Mouse (Mus musculus): ENCODE results near the gene Retreg2. TPM values are rescaled to one million over a fixed set of nuclear protein-coding genes. Genes with fewer than 3 reads are reported as not detected.

Gene Retreg2
- 186 and 202 TPM in 2 replicates for polyA plus RNA-seq (2012; rRNA removed)

GRCm38 (mm10) chr1:75142301-75143261 is at the start of gene Retreg2, which contains the start of gene Cnppd1:
TSS of gene Retreg2 (plus strand) at chr1:75142778.
TSS of gene Cnppd1 (minus strand) at chr1:75142711.

GRCm38 (mm10) chr1:75124346-75125321 is 17.9 kb upstream of the Retreg2 start, which contains the start of gene Nhej1:
TSS of gene Nhej1 (minus strand) at chr1:75125200.

GRCm38 (mm10) chr1:75133421-75134207 is 9.0 kb upstream of the Retreg2 start, which contains the start of gene Slc23a3:
TSS of gene Slc23a3 (minus strand) at chr1:75133890.

GRCm38 (mm10) chr1:75168472-75169464 is 26.2 kb downstream of the Retreg2 start, which contains the start of gene Zfand2b:
TSS of gene Zfand2b (plus strand) at chr1:75168646.

GRCm38 (mm10) chr1:75180105-75180590 is 37.6 kb downstream of the Retreg2 start, which contains the start of gene Abcb6:
TSS of gene Abcb6 (minus strand) at chr1:75180392.

GRCm38 (mm10) chr1:75191622-75192402 is 49.2 kb downstream of the Retreg2 start, which contains the start of the genes Ankzf1 and Atg9a:
TSS of gene Ankzf1 (plus strand) at chr1:75192151.
TSS of gene Atg9a (minus strand) at chr1:75192196.

Other genes starting within 250 kb of the Retreg2 start
- gene Cryba2, start 249.6 kb upstream of the Retreg2 start, polyA plus RNA-seq (2012; rRNA removed), result not detected in 2 replicates
- gene Cfap65, start 207.2 kb upstream of the Retreg2 start, polyA plus RNA-seq (2012; rRNA removed), result 17.8 and 21.0 TPM in 2 replicates
- gene Ihh, start 191.1 kb upstream of the Retreg2 start, polyA plus RNA-seq (2012; rRNA removed), result 154 and 177 TPM in 2 replicates
- gene Nhej1, start 17.6 kb upstream of the Retreg2 start, polyA plus RNA-seq (2012; rRNA removed), result 2.1 and 3.5 TPM in 2 replicates
- gene Slc23a3, start 8.9 kb upstream of the Retreg2 start, polyA plus RNA-seq (2012; rRNA removed), result 3.9 and 5.1 TPM in 2 replicates
- 64.3 and 75.8 TPM in 2 replicates for gene Cnppd1, start 67 bp upstream of the Retreg2 start, polyA plus RNA-seq (2012; rRNA removed)
- 66.6 and 67.1 TPM in 2 replicates for gene Zfand2b, start 25.9 kb downstream of the Retreg2 start, polyA plus RNA-seq (2012; rRNA removed)
- gene Abcb6, start 37.6 kb downstream of the Retreg2 start, polyA plus RNA-seq (2012; rRNA removed), result 30.3 and 33.2 TPM in 2 replicates
- gene Ankzf1, start 49.4 kb downstream of the Retreg2 start, polyA plus RNA-seq (2012; rRNA removed), result 19.0 and 20.5 TPM in 2 replicates
- 71.9 and 76.6 TPM in 2 replicates for gene Atg9a, start 49.4 kb downstream of the Retreg2 start, polyA plus RNA-seq (2012; rRNA removed)
- 14.4 and 16.6 TPM in 2 replicates for gene Glb1l, start 68.0 kb downstream of the Retreg2 start, polyA plus RNA-seq (2012; rRNA removed)
- 151 and 159 TPM in 2 replicates for gene Stk16, start 68.1 kb downstream of the Retreg2 start, polyA plus RNA-seq (2012; rRNA removed)
- 13.2 and 18.2 TPM in 2 replicates for gene Tuba4a, start 77.1 kb downstream of the Retreg2 start, polyA plus RNA-seq (2012; rRNA removed)
- gene A630095N17Rik, start 89.3 kb downstream of the Retreg2 start, polyA plus RNA-seq (2012; rRNA removed), result not detected in 2 replicates
- gene Dnajb2, start 93.6 kb downstream of the Retreg2 start, polyA plus RNA-seq (2012; rRNA removed), result 65.5 and 66.2 TPM in 2 replicates
- gene Ptprn, start 121.7 kb downstream of the Retreg2 start, polyA plus RNA-seq (2012; rRNA removed), result 4.9 and 5.2 TPM in 2 replicates
- not detected in 2 replicates for gene Resp18, start 135.6 kb downstream of the Retreg2 start, polyA plus RNA-seq (2012; rRNA removed)
- 237 and 252 TPM in 2 replicates for gene Dnpep, start 175.2 kb downstream of the Retreg2 start, polyA plus RNA-seq (2012; rRNA removed)
- gene Des, start 217.6 kb downstream of the Retreg2 start, polyA plus RNA-seq (2012; rRNA removed), result 181 and 202 TPM in 2 replicates
- gene Speg, start 232.5 kb downstream of the Retreg2 start, polyA plus RNA-seq (2012; rRNA removed), result 97.8 and 125 TPM in 2 replicates

Data from ovary, adult 2 months (tissue).